Mouse (Mus musculus) liver, embryonic 16.5 days (tissue): ENCODE results near the gene Denr. TPM values are rescaled to one million over a fixed set of nuclear protein-coding genes. Genes with fewer than 3 reads are reported as not detected.

Experiments used
- ATAC-seq: fragments of 200-750 bp; cut with Nextera tagmentation; 2 replicates; pipeline ENCODE4 v1.8.0; 2017; ENCODE audit warnings: low read depth, mild to moderate bottlenecking, moderate number of reproducible peaks, moderate library complexity
- H3K27ac ChIP-seq: fragments of 300-500 bp; sonication (generic); 2 replicates; pipeline ENCODE4 v1.5.1; 2014; ENCODE audit warnings: mild to moderate bottlenecking, low read length
- H3K27me3 ChIP-seq: fragments of 300-500 bp; sonication (generic); 2 replicates; pipeline ENCODE4 v1.6.1; 2014; ENCODE audit warnings: low read depth, low read length, mixed read lengths; ENCODE audit not compliant: control insufficient read depth, insufficient read depth
- H3K36me3 ChIP-seq: fragments of 300-500 bp; sonication (generic); 2 replicates; pipeline ENCODE4 v1.6.1; 2014; ENCODE audit warnings: mild to moderate bottlenecking; ENCODE audit not compliant: control insufficient read depth, insufficient read depth
- H3K4me1 ChIP-seq: fragments of 300-500 bp; sonication (generic); 2 replicates; pipeline ENCODE4 v1.6.1; 2014; ENCODE audit warnings: low read depth, low read length, mixed read lengths; ENCODE audit not compliant: control insufficient read depth
- H3K4me2 ChIP-seq: fragments of 300-500 bp; sonication (generic); 2 replicates; pipeline ENCODE4 v1.6.1; 2014; ENCODE audit warnings: low read depth, low read length, mixed read lengths
- H3K4me3 ChIP-seq: fragments of 300-500 bp; sonication (generic); 2 replicates; pipeline ENCODE4 v1.5.1; 2014; ENCODE audit warnings: low read depth, mild to moderate bottlenecking, low read length
- H3K9ac ChIP-seq: fragments of 300-500 bp; sonication (generic); 2 replicates; pipeline ENCODE4 v1.6.1; 2014; ENCODE audit warnings: low read depth, low read length
- H3K9me3 ChIP-seq: fragments of 300-500 bp; sonication (generic); replicated peaks from 2 replicates; pipeline ENCODE4 v1.6.1; 2016; ENCODE audit warnings: low read length; ENCODE audit not compliant: control insufficient read depth
- WGBS: fragments of 180-500 bp; shearing (Covaris S2); extraction: QIAGEN DNeasy Blood & Tissue Kit; methylation state at CpG from one replicate; pipeline ENCODE4 v1.1.7; 2014; ENCODE audit not compliant: insufficient replicate concordance; 5-methylcytosine and 5-hydroxymethylcytosine counted together
- polyA plus RNA-seq: library from polyadenylated mRNA; unstranded; fragments of >200 nt; fragmentation: Nextera tagmentation; extraction: Ambion mirVana; gene quantifications from 2 replicates; pipeline ENCODE4 v1.2.1, GENCODE M21; 2015

Denr gene
- polyA plus RNA-seq, 1 experiment from 2014 or later = 37.6 TPM

GRCm38 (mm10) chr5:123878056-123878455, 28.9 kb upstream of the Denr start:
- Histone ChIP-seq H3K4me3 (no peak overlapping the region), H3K4me1 (no peaks in the 10 kb centered on the region), H3K9me3 (no peaks in the 10 kb centered on the region), H3K9ac (no peak overlapping the region), H3K27ac (no peak overlapping the region), H3K4me2 (no peak overlapping the region), H3K27me3 (no peaks in the 10 kb centered on the region), H3K36me3 (no peaks in the 10 kb centered on the region)
- ATAC-seq = no peak
- WGBS = 33% methylated on average over 14 of the region's 14 CpGs

- H3K9ac ChIP-seq = no peak within 1 kb of the TSS
- H3K27ac ChIP-seq = no peak within 1 kb of the TSS
- H3K9me3 ChIP-seq = no peaks in the 10 kb centered on the region
- WGBS = 50% methylated on average over 12 of the region's 12 CpGs
- H3K4me2 ChIP-seq = no peak within 1 kb of the TSS; the same call in 1 of the 2 replicates
- H3K27me3 ChIP-seq = no peaks in the 10 kb centered on the region
- no peak within 1 kb of the TSS for H3K4me3 ChIP-seq
- no peaks in the 10 kb centered on the region for H3K36me3 ChIP-seq
- no peaks in the 10 kb centered on the region for H3K4me1 ChIP-seq
- ATAC-seq = no peak
Measured at GRCm38 (mm10) chr5:123879928-123880327, 27.0 kb upstream of the Denr start, which contains the start of gene Hcar1. TSS of gene Hcar1 (minus strand) at chr5:123880020.

GRCm38 (mm10) chr5:123880778-123881177, 26.2 kb upstream of the Denr start:
- Histone ChIP-seq H3K4me3 (no peak overlapping the region), H3K4me2 (no peak overlapping the region), H3K4me1 (no peaks in the 10 kb centered on the region), H3K36me3 (no peaks in the 10 kb centered on the region), H3K27me3 (no peaks in the 10 kb centered on the region), H3K9ac (no peak overlapping the region), H3K9me3 (no peaks in the 10 kb centered on the region), H3K27ac (no peak overlapping the region)
- no peak for ATAC-seq
- WGBS = 83% methylated on average over 14 of the region's 14 CpGs

GRCm38 (mm10) chr5:123883891-123884290, 23.1 kb upstream of the Denr start:
- Histone ChIP-seq H3K27me3 (no peaks in the 10 kb centered on the region), H3K4me2 (no peak overlapping the region), H3K9me3 (no peaks in the 10 kb centered on the region), H3K4me1 (no peaks in the 10 kb centered on the region), H3K27ac (no peak overlapping the region), H3K36me3 (no peaks in the 10 kb centered on the region), H3K9ac (no peak overlapping the region), H3K4me3 (no peak overlapping the region)
- no peak for ATAC-seq
- WGBS = 59% methylated on average over 7 of the region's 7 CpGs

GRCm38 (mm10) chr5:123884332-123884731, 22.6 kb upstream of the Denr start:
- Histone ChIP-seq H3K9ac (no peak overlapping the region), H3K4me1 (no peaks in the 10 kb centered on the region), H3K4me3 (no peak overlapping the region), H3K9me3 (no peaks in the 10 kb centered on the region), H3K36me3 (no peaks in the 10 kb centered on the region), H3K4me2 (no peak overlapping the region), H3K27ac (no peak overlapping the region), H3K27me3 (no peaks in the 10 kb centered on the region)
- no peak for ATAC-seq
- WGBS = 37% methylated on average over 10 of the region's 10 CpGs

- Histone ChIP-seq H3K4me1 (no peaks in the 10 kb centered on the region), H3K27me3 (no peaks in the 10 kb centered on the region), H3K9me3 (no peaks in the 10 kb centered on the region), H3K27ac (no peak overlapping the region), H3K36me3 (no peaks in the 10 kb centered on the region), H3K4me3 (no peak overlapping the region), H3K4me2 (no peak overlapping the region), H3K9ac (no peak overlapping the region)
- WGBS = 42% methylated on average over 3 of the region's 3 CpGs
- no peak; the same call in 1 of the 2 replicates for ATAC-seq
Measured at GRCm38 (mm10) chr5:123886365-123886764, 20.6 kb upstream of the Denr start.

- no peak for ATAC-seq
- H3K9ac ChIP-seq = no peak overlapping the region
- H3K27ac ChIP-seq = no peak overlapping the region
- H3K4me3 ChIP-seq = no peak overlapping the region
- no peak overlapping the region for H3K4me2 ChIP-seq
- WGBS = 54% methylated on average over 2 of the region's 2 CpGs
- H3K27me3 ChIP-seq = no peaks in the 10 kb centered on the region
- H3K4me1 ChIP-seq = no peaks in the 10 kb centered on the region; the same call in 1 of the 2 replicates
- H3K9me3 ChIP-seq = no peaks in the 10 kb centered on the region
- H3K36me3 ChIP-seq = no peaks in the 10 kb centered on the region
Measured at GRCm38 (mm10) chr5:123890312-123890711, 16.7 kb upstream of the Denr start.

GRCm38 (mm10) chr5:123890987-123891386, 16.0 kb upstream of the Denr start:
- Histone ChIP-seq H3K27me3 (no peaks in the 10 kb centered on the region), H3K9ac (no peak overlapping the region), H3K36me3 (no peaks in the 10 kb centered on the region), H3K4me2 (no peak overlapping the region), H3K27ac (no peak overlapping the region), H3K9me3 (no peaks in the 10 kb centered on the region), H3K4me1 (no peaks in the 10 kb centered on the region; the same call in 1 of the 2 replicates), H3K4me3 (no peak overlapping the region)
- WGBS = 66% methylated on average over 5 of the region's 5 CpGs
- no peak for ATAC-seq

- H3K9me3 ChIP-seq = no peaks in the 10 kb centered on the region
- H3K4me1 ChIP-seq = no peaks in the 10 kb centered on the region; the same call in 1 of the 2 replicates
- H3K4me2 ChIP-seq = no peak overlapping the region
- no peak overlapping the region for H3K4me3 ChIP-seq
- WGBS = 21% methylated on average over 6 of the region's 6 CpGs
- no peak for ATAC-seq
- H3K27ac ChIP-seq = no peak overlapping the region
- no peak overlapping the region for H3K9ac ChIP-seq
- H3K27me3 ChIP-seq = no peaks in the 10 kb centered on the region
- no peaks in the 10 kb centered on the region for H3K36me3 ChIP-seq
Measured at GRCm38 (mm10) chr5:123891669-123892068, 15.3 kb upstream of the Denr start.
